Mouse (Mus musculus) myocyte (in vitro differentiated cells): ENCODE measurements around the gene Bcas3. TPM values are rescaled to one million over a fixed set of nuclear protein-coding genes. Genes with fewer than 3 reads are reported as not detected.

ENCODE experiments used
- H3K27me3 ChIP-seq: one replicate; pipeline ENCODE4 v1.6.1; 2011; ENCODE audit not compliant: control insufficient read depth, insufficient read depth, insufficient read length
- H3K36me3 ChIP-seq: one replicate; pipeline ENCODE4 v1.6.1; 2011; ENCODE audit not compliant: control insufficient read depth, insufficient read depth
- H3K4me2 ChIP-seq: one replicate; pipeline ENCODE4 v1.6.1; 2011; ENCODE audit warnings: low read depth, control low read depth
- H3K4me3 ChIP-seq: one replicate; pipeline ENCODE4 v1.5.1; 2011; ENCODE audit warnings: mild to moderate bottlenecking, control low read depth, moderate library complexity
- H3K79me2 ChIP-seq: one replicate; pipeline ENCODE4 v1.6.1; 2011; ENCODE audit not compliant: control insufficient read depth, insufficient read depth
- H3ac ChIP-seq: one replicate; pipeline ENCODE4 v1.6.1; 2011; ENCODE audit not compliant: control insufficient read depth, insufficient read length
- CEBPB ChIP-seq: IDR thresholded peaks from 2 replicates; pipeline ENCODE4 v1.6.1; 2011; ENCODE audit warnings: mild to moderate bottlenecking, moderate library complexity; ENCODE audit not compliant: poor library complexity, insufficient read depth, severe bottlenecking
- E2F4 ChIP-seq: IDR thresholded peaks from one replicate; pipeline ENCODE4 v1.6.1; 2011; ENCODE audit warnings: mild to moderate bottlenecking, control low read depth, moderate library complexity; ENCODE audit not compliant: insufficient read depth
- MAX ChIP-seq: IDR thresholded peaks from one replicate; pipeline ENCODE4 v1.6.1; 2011; ENCODE audit warnings: low read depth, mild to moderate bottlenecking, control low read depth
- MYOD1 ChIP-seq, 3 experiments: IDR thresholded peaks; one replicate each; pipeline ENCODE4 v1.6.1; 2011; ENCODE audit warnings: control low read depth in 2 of 3, low read depth in 2 of 3, mild to moderate bottlenecking in 2 of 3, moderate library complexity in 1 of 3; ENCODE audit not compliant: insufficient read length in 2 of 3, control insufficient read depth in 1 of 3
- MYOG ChIP-seq, 3 experiments: IDR thresholded peaks; one replicate each; pipeline ENCODE4 v1.6.1; 2011; ENCODE audit warnings: control low read depth in 2 of 3, low read depth in 2 of 3, mild to moderate bottlenecking in 2 of 3; ENCODE audit not compliant: insufficient read length in 2 of 3, control insufficient read depth in 1 of 3, insufficient read depth in 1 of 3
- POLR2A ChIP-seq: IDR thresholded peaks from one replicate; pipeline ENCODE4 v1.6.1; 2011; ENCODE audit warnings: low read depth, mild to moderate bottlenecking, control low read depth, moderate library complexity; ENCODE audit not compliant: insufficient read length
- POLR2AphosphoS2 ChIP-seq: IDR thresholded peaks from one replicate; pipeline ENCODE4 v1.6.1; 2011; ENCODE audit warnings: low read depth, control low read depth; ENCODE audit not compliant: insufficient read length
- REST ChIP-seq: IDR thresholded peaks from one replicate; pipeline ENCODE4 v1.6.1; 2011; ENCODE audit warnings: mild to moderate bottlenecking, control low read depth, moderate library complexity; ENCODE audit not compliant: insufficient read depth, insufficient read length
- SRF ChIP-seq: IDR thresholded peaks from one replicate; pipeline ENCODE4 v1.6.1; 2011; ENCODE audit warnings: low read depth; ENCODE audit not compliant: control insufficient read depth, insufficient read length
- TCF12 ChIP-seq: IDR thresholded peaks from one replicate; pipeline ENCODE4 v1.6.1; 2011; ENCODE audit warnings: mild to moderate bottlenecking, control low read depth; ENCODE audit not compliant: poor library complexity, insufficient read depth, severe bottlenecking
- TCF3 ChIP-seq: IDR thresholded peaks from one replicate; pipeline ENCODE4 v1.6.1; 2011; ENCODE audit warnings: low read depth, control low read depth; ENCODE audit not compliant: insufficient read length
- USF1 ChIP-seq: IDR thresholded peaks from one replicate; pipeline ENCODE4 v1.6.1; 2011; ENCODE audit warnings: low read depth, mild to moderate bottlenecking, control low read depth, moderate library complexity
- polyA plus RNA-seq: library from polyadenylated mRNA; unstranded; fragments of >200 nt; fragmentation: generic; extraction: Trizol; gene quantifications from one replicate; pipeline ENCODE4 v1.2.1, GENCODE M21; 2012; ENCODE audit warnings: missing spikeins

Bcas3 gene
- polyA plus RNA-seq, 1 experiment = 30.1 TPM

GRCm38 (mm10) chr11:85603546-85604322 lies 250.8 kb downstream of the Bcas3 start:
- no peaks in the 10 kb centered on the region for H3K79me2 ChIP-seq
- TF ChIP-seq SRF (no peak), POLR2A (no peak), POLR2AphosphoS2 (no peak), REST (no peak), MYOD1 (IDR thresholded peaks at IDR 0.05; ENCODE audit: control insufficient read depth in 1 of 3, insufficient read length in 2 of 3, low read depth in 2 of 3) (no peak)
- H3K27me3 ChIP-seq = no peaks in the 10 kb centered on the region
- no peak overlapping the region for H3ac ChIP-seq
- H3K4me2 ChIP-seq = no peak overlapping the region
- no peaks in the 10 kb centered on the region for H3K36me3 ChIP-seq
- no peak overlapping the region for H3K4me3 ChIP-seq

GRCm38 (mm10) chr11:85609303-85609940 lies 256.5 kb downstream of the Bcas3 start:
- Histone ChIP-seq H3K79me2 (no peaks in the 10 kb centered on the region), H3K4me2 (no peak overlapping the region), H3ac (no peak overlapping the region), H3K36me3 (no peaks in the 10 kb centered on the region), H3K27me3 (no peaks in the 10 kb centered on the region), H3K4me3 (no peak overlapping the region)
- TF ChIP-seq POLR2AphosphoS2 = no peak
- no peak for TF ChIP-seq TCF3
- TF ChIP-seq REST = no peak
- TF ChIP-seq MYOG (IDR thresholded peaks at IDR 0.05; ENCODE audit: control insufficient read depth in 1 of 3, insufficient read depth in 1 of 3, insufficient read length in 2 of 3, low read depth in 2 of 3) = no peak
- no peak for TF ChIP-seq USF1
- no peak for TF ChIP-seq MYOD1 (IDR thresholded peaks at IDR 0.05; ENCODE audit: control insufficient read depth in 1 of 3, insufficient read length in 2 of 3, low read depth in 2 of 3)
- TF ChIP-seq CEBPB = no peak
- TF ChIP-seq E2F4 = no peak
- TF ChIP-seq MAX = no peak
- TF ChIP-seq SRF = no peak
- no peak for TF ChIP-seq TCF12
- TF ChIP-seq POLR2A = no peak

DNA sequence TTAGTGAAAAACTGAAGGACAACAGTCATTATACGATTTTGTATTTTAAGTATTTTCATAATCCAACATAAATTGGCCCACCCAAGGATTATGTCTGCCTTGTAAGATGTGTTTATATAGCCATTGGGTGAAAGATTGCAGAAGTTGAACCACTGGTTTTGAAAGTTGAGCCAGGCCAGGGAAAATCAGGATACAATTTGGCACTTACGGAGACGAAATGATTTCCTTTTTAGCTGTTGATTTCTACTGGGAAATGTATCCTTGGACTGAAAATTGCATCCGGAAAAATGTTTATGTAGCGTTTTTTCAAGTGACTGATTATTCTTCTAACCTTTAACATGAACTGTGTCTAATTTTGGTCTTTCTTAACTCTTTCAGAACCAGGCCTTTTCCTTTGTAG lies 260.1 kb downstream of the Bcas3 start:
- Histone ChIP-seq H3K4me3 (no peak overlapping the region), H3ac (no peak overlapping the region), H3K27me3 (no peaks in the 10 kb centered on the region), H3K79me2 (no peaks in the 10 kb centered on the region), H3K4me2 (no peak overlapping the region), H3K36me3 (no peaks in the 10 kb centered on the region)
- TF ChIP-seq SRF (no peak), POLR2A (no peak), POLR2AphosphoS2 (no peak), REST (no peak), E2F4 (no peak)

DNA sequence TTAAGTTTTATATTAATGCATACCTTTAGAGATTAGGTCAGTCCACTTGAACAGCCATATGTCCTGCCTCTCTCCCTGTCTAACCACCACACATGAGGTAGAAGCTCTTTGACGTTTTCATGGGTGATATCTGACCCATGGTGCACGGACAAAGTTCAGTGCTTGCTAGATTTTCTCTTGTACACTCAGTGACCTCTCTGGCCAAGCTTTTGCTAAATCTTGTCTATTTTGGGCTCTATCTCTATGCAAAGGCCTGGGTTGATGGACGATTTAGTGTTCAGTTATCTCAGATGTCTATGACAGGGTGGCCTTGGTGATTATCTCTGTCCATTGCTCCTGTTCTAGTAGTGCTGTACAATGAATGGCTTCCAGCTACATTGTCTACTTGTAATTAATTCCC lies 260.6 kb downstream of the Bcas3 start:
- Histone ChIP-seq H3K79me2 (no peaks in the 10 kb centered on the region), H3K4me2 (no peak overlapping the region), H3K27me3 (no peaks in the 10 kb centered on the region), H3ac (no peak overlapping the region), H3K36me3 (no peaks in the 10 kb centered on the region), H3K4me3 (no peak overlapping the region)
- no peak for TF ChIP-seq REST
- no peak for TF ChIP-seq MAX
- TF ChIP-seq POLR2A = no peak
- TF ChIP-seq USF1 = no peak
- TF ChIP-seq POLR2AphosphoS2 = no peak
- TF ChIP-seq MYOG (IDR thresholded peaks at IDR 0.05; ENCODE audit: control insufficient read depth in 1 of 3, insufficient read depth in 1 of 3, insufficient read length in 2 of 3, low read depth in 2 of 3) = no peak
- no peak for TF ChIP-seq TCF3
- TF ChIP-seq SRF = no peak
- TF ChIP-seq MYOD1 (IDR thresholded peaks at IDR 0.05; ENCODE audit: control insufficient read depth in 1 of 3, insufficient read length in 2 of 3, low read depth in 2 of 3) = no peak
- no peak for TF ChIP-seq CEBPB
- TF ChIP-seq E2F4 = no peak
- TF ChIP-seq TCF12 = no peak

DNA sequence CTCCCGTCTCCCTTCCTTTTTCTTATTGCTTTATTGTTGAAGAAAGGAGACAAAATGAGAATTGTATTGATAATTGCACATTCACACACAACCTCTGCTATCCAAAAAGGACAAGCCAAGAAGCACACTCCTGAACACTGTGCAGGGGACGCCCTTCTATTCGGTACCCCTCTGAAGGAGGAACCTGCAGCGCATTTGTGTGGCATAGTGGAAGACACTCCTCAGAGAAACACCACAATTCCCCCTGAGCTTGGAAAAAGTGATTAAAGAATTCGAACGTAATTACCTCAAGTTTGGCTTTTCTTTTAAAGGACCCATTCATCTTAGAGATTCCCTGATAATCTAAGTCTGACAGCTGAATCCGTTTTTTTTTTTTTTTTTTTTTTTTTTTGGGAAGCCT lies 261.5 kb downstream of the Bcas3 start:
- Histone ChIP-seq H3K4me3 (no peak overlapping the region), H3K36me3 (no peaks in the 10 kb centered on the region), H3K27me3 (no peaks in the 10 kb centered on the region), H3ac (no peak overlapping the region), H3K4me2 (no peak overlapping the region), H3K79me2 (no peaks in the 10 kb centered on the region)
- TF ChIP-seq USF1 = no peak
- TF ChIP-seq REST = no peak
